Mouse (Mus musculus) hindlimb bud, embryonic 11.5 days (tissue): Measurements from ENCODE around the gene Enpp7.

ENCODE experiments used
- DNase-seq: peaks from one replicate; pipeline ENCODE4 v3.0.0-alpha.2; 2012; ENCODE audit warnings: low read depth, low spot score; ENCODE audit errors: extremely low spot score

The Enpp7 gene

GRCm38 (mm10) chr11:118987999-118988398, at the start of gene Enpp7:
Gene Enpp7, plus strand, starts transcription at chr11:118988188.
- DNase-seq = no peak

GRCm38 (mm10) chr11:118939731-118940130, 48.3 kb upstream of the Enpp7 start:
- DNase-seq = no peak

DNA sequence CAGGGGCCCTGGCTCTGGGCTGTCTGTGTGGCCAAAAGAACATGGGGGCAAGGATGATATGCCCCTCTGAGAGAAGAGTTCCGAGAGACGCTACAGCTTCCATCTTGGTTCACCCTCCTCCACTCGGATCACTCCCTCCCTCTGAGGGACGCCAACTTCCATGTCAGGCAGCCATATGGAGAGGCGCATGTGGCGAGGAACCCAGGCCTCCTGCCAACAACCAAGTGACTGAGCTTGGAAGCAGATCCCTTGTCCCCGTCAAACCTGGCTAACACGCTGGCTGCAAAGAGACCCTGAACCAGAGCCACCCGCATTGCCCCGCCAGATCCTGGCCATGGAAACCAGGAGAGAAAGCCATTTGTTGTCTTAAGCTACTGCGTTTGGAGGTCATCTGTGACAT, 47.4 kb upstream of the Enpp7 start:
- no peak for DNase-seq

- DNase-seq = no peak
These were observed 46.7 kb upstream of the Enpp7 start for GRCm38 (mm10) chr11:118941268-118941667.

DNA sequence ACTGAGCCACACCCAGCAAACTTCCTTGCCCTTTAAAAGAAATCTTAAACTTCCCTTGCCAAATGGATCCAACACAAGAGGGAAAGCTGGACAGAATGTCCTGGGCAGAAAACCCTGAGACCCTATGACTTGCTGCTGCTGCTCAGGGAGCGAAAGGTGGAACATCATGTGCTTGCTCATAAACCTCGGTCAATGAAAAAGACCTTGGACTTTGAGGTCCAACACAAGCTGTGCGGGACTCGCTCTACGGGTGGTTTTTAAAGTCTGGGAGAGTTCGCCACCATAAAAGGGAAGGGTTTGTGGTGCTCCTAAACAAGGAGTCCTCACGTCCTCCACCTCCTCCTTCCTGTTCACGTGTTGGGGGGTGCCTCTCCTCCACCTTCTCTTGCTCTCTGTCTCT, 42.1 kb upstream of the Enpp7 start:
- DNase-seq = no peak

DNA sequence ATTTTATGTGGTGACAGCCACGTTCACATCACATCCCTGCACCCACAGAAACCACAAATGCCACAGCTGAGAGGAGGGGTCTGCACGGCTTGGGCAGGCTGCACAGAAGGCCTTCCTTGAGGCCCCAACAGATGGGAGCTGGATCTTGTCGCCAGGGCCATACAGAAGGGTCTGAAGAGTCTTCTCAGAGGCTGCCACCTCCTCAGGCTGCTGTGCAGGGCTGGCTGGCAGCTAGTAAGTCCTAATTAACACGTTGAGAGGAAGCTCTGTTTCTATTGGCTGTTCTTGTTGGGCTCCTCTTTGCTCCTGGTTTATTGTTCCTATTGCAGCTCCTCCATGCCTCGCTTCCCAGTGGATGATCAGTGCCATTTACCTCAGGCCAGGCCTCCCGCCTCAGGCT, 33.0 kb upstream of the Enpp7 start:
- DNase-seq = no peak

- DNase-seq = no peak
These were observed 30.9 kb upstream of the Enpp7 start for GRCm38 (mm10) chr11:118957070-118957471.

- DNase-seq = no peak
These were observed 27.3 kb upstream of the Enpp7 start for GRCm38 (mm10) chr11:118960649-118961048.

DNA sequence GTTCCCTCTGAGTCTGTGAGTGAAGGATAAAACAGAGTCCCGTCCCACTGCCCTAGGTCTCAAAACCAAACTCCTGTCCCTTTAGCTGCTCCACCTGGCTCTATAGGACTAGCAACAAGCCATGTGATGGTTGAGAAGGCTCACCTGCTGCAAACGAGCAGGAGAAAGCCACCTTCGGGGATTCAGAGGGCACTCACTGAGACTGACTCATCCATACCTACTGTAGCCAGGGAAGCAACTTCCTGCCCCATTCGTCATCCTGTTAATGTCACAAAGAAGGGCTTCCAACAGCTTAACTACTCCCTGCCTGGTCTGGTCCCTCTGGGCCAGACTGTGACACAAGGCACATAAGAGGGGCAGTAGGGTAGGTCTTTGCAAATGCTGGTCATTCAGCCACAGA, 25.5 kb upstream of the Enpp7 start:
- DNase-seq = no peak

GRCm38 (mm10) chr11:118963926-118964325, 24.1 kb upstream of the Enpp7 start:
- DNase-seq = no peak

DNA sequence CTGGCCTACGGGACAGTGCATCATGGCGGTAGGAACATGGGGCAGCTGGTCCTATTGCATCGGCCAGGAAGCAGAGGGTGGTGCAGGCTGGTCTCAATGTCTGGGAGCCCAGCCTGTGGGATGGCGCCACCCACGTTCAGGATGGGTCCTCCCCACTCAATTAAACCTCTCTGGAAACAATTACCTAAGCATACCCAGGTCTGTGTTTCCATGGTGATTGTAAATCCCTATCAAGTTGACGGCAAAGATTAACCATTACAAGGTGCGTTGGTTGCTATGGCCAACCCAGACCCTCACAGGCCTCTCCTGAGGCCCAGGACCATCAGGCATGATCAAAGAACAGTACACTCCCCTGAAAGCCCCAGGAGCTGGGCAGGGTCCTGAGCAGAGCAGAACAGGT, 22.9 kb upstream of the Enpp7 start:
- DNase-seq = peak; percentile 35

DNA sequence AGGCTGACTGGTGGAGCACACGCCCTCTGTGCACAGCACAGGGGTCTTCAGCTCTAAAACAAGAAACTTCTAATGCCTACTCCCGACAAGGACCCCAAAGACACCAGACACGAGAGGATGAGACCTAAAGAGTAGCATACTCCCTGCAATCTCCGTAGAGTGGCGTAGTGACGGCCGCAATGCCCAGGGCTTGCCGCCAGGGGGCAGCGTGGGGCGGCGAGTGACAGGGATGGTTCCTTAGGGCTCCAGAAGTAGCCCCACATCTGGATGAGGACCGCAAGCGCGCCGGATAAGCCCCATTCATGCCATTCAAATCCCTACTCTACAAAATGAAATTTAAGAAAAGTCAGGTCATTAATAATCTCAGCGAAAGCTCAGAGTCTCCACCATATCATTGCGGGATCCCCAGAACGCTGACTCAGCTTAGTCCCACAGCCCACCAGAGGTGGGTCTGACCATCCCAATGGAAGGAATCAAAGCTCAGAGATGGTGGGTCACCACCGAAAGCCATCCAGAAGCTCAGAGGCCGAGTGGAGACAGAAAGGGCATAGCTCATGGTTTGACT, 16.4 kb upstream of the Enpp7 start:
- DNase-seq = no peak

GRCm38 (mm10) chr11:118972431-118973377, 15.3 kb upstream of the Enpp7 start:
- DNase-seq = no peak

DNA sequence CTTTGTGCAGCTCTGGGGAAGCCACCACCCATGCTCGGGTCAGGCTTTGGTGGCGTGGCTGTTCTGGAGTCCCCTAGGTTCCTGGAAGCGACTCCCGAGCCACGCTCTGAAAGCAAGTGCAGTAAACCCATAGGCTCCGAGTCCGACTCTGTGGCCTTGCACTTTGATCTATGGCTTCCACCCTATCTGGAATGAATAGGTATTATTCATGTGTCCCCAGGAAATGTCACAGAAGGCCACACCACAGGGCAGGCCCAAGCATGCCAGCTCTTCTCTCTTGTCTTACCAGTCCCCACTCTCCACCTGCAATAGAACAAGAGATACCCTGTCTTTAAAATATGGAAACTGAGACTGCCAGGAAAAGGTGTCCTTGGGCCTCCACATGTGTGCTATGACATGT, 13.6 kb upstream of the Enpp7 start:
- no peak for DNase-seq

- no peak for DNase-seq
These were observed 12.6 kb upstream of the Enpp7 start for GRCm38 (mm10) chr11:118975427-118975826.

DNA sequence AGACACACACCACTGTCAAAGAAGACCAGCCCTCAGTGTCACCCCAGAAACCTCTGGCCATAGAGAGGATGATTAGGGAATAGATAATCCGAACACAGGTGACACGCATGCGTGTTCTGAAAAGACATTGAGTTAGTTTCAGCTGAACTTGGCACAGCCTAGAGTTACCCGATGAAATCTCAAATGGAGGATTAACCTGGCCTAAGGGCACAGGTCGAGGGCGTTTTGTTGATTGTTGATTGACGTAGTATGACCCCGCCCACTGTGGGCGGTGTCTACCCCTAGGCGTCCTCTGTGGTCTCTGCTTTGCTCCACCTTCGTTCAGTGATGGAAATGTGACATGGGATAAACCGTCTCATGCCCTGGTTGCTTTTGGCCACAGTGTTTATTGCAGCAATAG, 12.1 kb upstream of the Enpp7 start:
- no peak for DNase-seq

DNA sequence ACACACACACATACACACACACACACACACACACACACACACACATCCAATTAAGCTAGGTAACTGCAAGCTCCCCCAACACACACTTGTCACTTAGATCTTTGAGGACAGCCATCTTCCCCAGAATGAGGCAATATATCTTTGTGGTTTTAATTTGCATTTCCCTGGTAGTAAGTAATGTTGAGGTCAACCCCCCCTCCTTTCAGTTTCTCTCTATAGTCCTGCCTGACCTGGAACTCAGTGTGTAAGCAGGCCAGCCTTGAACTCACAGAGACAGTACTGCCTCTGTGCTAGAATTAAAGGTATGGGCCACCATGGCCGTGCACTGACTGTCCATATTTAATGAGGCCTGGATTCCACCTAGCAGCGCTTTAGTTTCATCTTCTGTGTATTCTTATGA, 7.6 kb upstream of the Enpp7 start:
- no peak for DNase-seq

- DNase-seq = no peak
These were observed 6.8 kb upstream of the Enpp7 start for GRCm38 (mm10) chr11:118981012-118981776.

GRCm38 (mm10) chr11:118982593-118983113, 5.3 kb upstream of the Enpp7 start:
- DNase-seq = no peak

DNA sequence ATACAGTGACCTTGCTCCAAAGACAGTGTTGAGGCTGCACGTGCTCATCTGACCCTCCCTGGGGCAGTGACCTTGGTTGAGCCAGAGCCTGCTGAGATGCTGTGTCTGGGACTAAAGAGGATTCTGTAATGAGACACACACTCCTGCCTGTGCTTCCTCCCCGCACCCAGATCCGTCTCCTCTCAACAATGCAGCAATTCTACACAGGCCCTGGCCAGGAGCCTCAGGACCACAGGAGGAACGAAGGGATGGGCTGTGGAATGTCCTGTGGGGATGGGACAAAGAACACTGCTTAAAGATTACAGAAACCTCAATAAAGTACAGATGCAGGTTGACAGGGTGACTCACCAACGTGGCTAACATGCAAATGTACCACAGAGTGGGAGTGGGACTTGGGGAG, 2.4 kb upstream of the Enpp7 start:
- DNase-seq = no peak

- DNase-seq = no peak
These were observed 4.8 kb downstream of the Enpp7 start for GRCm38 (mm10) chr11:118992781-118993180.

DNA sequence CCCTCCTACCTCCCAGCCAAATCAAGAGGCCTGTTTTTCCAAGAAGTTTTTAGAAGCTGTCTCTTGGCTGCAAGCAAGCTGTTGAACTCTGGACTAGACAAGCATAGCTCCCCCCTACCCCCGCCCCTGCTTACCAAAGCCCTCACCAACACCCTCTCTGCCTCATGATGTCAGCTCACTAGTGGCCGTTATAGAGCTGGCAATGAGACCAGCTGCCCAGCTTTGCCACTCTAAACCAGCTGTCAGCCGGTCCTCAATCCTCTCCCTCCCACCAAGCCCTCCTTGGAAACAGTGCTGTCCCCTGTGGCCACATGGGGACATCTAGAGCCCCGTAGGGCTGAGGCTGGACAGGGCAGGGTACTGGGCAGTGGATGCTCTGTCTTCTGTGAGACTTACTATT, 7.5 kb downstream of the Enpp7 start:
- no peak for DNase-seq
